Mouse (Mus musculus) brown adipose tissue, adult 24 weeks (tissue): ENCODE results near the gene 1700001J03Rik. TPM values are rescaled to one million over a fixed set of nuclear protein-coding genes. Genes with fewer than 3 reads are reported as not detected.
A peak's percentile ranks its signal among the peaks of the same experiment; 100 is the strongest.
"Not testable (repeated sequence)": the region's sequence is repeated elsewhere in the genome, so short reads cannot be mapped to it uniquely, and the experiment has no call there.

ENCODE experiments used
- H3K27ac ChIP-seq: fragments of 200-500 bp; replicated peaks from 2 replicates; pipeline ENCODE4 v1.5.1; 2012; ENCODE audit warnings: low read depth, mild to moderate bottlenecking, low read length
- H3K4me1 ChIP-seq: fragments of 200-500 bp; 2 replicates; pipeline ENCODE4 v1.6.1; 2012; ENCODE audit warnings: low read length, mixed read lengths; ENCODE audit not compliant: control insufficient read depth, insufficient read depth, insufficient read length
- H3K4me3 ChIP-seq: fragments of 200-500 bp; 2 replicates; pipeline ENCODE4 v1.5.1; 2012; ENCODE audit warnings: low read depth, mild to moderate bottlenecking, low read length, moderate library complexity; ENCODE audit not compliant: insufficient read depth
- polyA plus RNA-seq: library from polyadenylated mRNA; stranded (reverse); fragments of >200 nt; gene quantifications from 2 replicates; pipeline ENCODE4 v1.2.4, GENCODE M21; 2012; ENCODE audit not compliant: missing spikeins, insufficient read depth, insufficient read length

The 1700001J03Rik gene
- polyA plus RNA-seq: not detected in 2 replicates

GRCm38 (mm10) chr5:146185204-146185603, at the start of gene 1700001J03Rik:
Gene 1700001J03Rik, minus strand, starts transcription at chr5:146185304.
- not testable (repeated sequence) for H3K4me1 ChIP-seq, H3K27ac ChIP-seq, H3K4me3 ChIP-seq

- Histone ChIP-seq H3K27ac (no peak overlapping the region), H3K4me1 (peaks cover 5% of the 10 kb centered on the region; the same call in 1 of the 2 replicates), H3K4me3 (no peak overlapping the region)
These were observed 49.2 kb upstream of the 1700001J03Rik start for GRCm38 (mm10) chr5:146234336-146234735.

- Histone ChIP-seq H3K4me1 (peaks cover 5% of the 10 kb centered on the region; the same call in 1 of the 2 replicates), H3K27ac (no peak overlapping the region), H3K4me3 (peak overlapping the region; percentile 21; the same call in 1 of the 2 replicates)
These were observed 47.7 kb upstream of the 1700001J03Rik start for GRCm38 (mm10) chr5:146232816-146233215.

- peaks cover 4% of the 10 kb centered on the region; the same call in 1 of the 2 replicates for H3K4me1 ChIP-seq
- no peak overlapping the region for H3K27ac ChIP-seq
- H3K4me3 ChIP-seq: peak overlapping the region; percentile 57
These were observed 47.1 kb upstream of the 1700001J03Rik start for GRCm38 (mm10) chr5:146232056-146232675.

GRCm38 (mm10) chr5:146231655-146231996, 46.5 kb upstream of the 1700001J03Rik start:
- Histone ChIP-seq H3K4me1 (peaks cover 2% of the 10 kb centered on the region; the same call in 1 of the 2 replicates), H3K4me3 (peak overlapping the region; percentile 57), H3K27ac (peak overlapping the region; percentile 34; the same call in 1 of the 2 replicates)

GRCm38 (mm10) chr5:146230864-146231654, 46.0 kb upstream of the 1700001J03Rik start, which contains the start of gene Cdk8:
Gene Cdk8, plus strand, starts transcription at chr5:146231230.
- Histone ChIP-seq H3K4me1 (peaks cover 2% of the 10 kb centered on the region; the same call in 1 of the 2 replicates), H3K4me3 (peak within 1 kb of the TSS; percentile 57), H3K27ac (peak within 1 kb of the TSS; percentile 77)

GRCm38 (mm10) chr5:146229869-146230650, 45.0 kb upstream of the 1700001J03Rik start:
- no peak overlapping the region for H3K4me3 ChIP-seq
- no peak overlapping the region for H3K27ac ChIP-seq
- no peaks in the 10 kb centered on the region for H3K4me1 ChIP-seq

GRCm38 (mm10) chr5:146227496-146227895, 42.4 kb upstream of the 1700001J03Rik start:
- Histone ChIP-seq H3K27ac (no peak overlapping the region), H3K4me3 (no peak overlapping the region), H3K4me1 (no peaks in the 10 kb centered on the region)

- H3K4me3 ChIP-seq: no peak overlapping the region
- H3K4me1 ChIP-seq: peaks cover 2% of the 10 kb centered on the region; the same call in 1 of the 2 replicates
- no peak overlapping the region for H3K27ac ChIP-seq
These were observed 38.7 kb upstream of the 1700001J03Rik start for GRCm38 (mm10) chr5:146223786-146224185.

- Histone ChIP-seq H3K4me3 (peak overlapping the region; percentile 84), H3K27ac (peak overlapping the region; percentile 95), H3K4me1 (peaks cover 2% of the 10 kb centered on the region; the same call in 1 of the 2 replicates)
These were observed 36.6 kb upstream of the 1700001J03Rik start for GRCm38 (mm10) chr5:146221722-146222121.

- Histone ChIP-seq H3K4me3 (peak within 1 kb of the TSS; percentile 95), H3K27ac (peak within 1 kb of the TSS; percentile 95), H3K4me1 (peaks cover 2% of the 10 kb centered on the region; the same call in 1 of the 2 replicates)
These were observed 36.0 kb upstream of the 1700001J03Rik start, which contains the start of gene Rnf6 for GRCm38 (mm10) chr5:146220879-146221714. Gene Rnf6, minus strand, starts transcription at chr5:146221555.

GRCm38 (mm10) chr5:146220501-146220878, 35.4 kb upstream of the 1700001J03Rik start:
- peaks cover 2% of the 10 kb centered on the region; the same call in 1 of the 2 replicates for H3K4me1 ChIP-seq
- peak overlapping the region; percentile 95 for H3K4me3 ChIP-seq
- H3K27ac ChIP-seq: peak overlapping the region; percentile 78

- H3K4me1 ChIP-seq: no peaks in the 10 kb centered on the region
- no peak overlapping the region for H3K27ac ChIP-seq
- no peak overlapping the region for H3K4me3 ChIP-seq
These were observed 20.4 kb upstream of the 1700001J03Rik start for GRCm38 (mm10) chr5:146205537-146205936.

- Histone ChIP-seq H3K4me3 (no peak overlapping the region), H3K27ac (no peak overlapping the region), H3K4me1 (no peaks in the 10 kb centered on the region)
These were observed 18.8 kb upstream of the 1700001J03Rik start for GRCm38 (mm10) chr5:146203921-146204320.
